Mouse (Mus musculus) 3T3-L1 (cell line): ENCODE results near the gene Zfp444.

Source experiments
- DNase-seq: peaks from one replicate; pipeline ENCODE4 v3.0.0-alpha.2; 2015; ENCODE audit warnings: low read depth, low spot score

Zfp444 gene

GRCm38 (mm10) chr7:6172006-6172649 is at the start of gene Zfp444:
Gene Zfp444, plus strand, starts transcription at chr7:6172226.
- DNase-seq = peak; percentile 99

DNA sequence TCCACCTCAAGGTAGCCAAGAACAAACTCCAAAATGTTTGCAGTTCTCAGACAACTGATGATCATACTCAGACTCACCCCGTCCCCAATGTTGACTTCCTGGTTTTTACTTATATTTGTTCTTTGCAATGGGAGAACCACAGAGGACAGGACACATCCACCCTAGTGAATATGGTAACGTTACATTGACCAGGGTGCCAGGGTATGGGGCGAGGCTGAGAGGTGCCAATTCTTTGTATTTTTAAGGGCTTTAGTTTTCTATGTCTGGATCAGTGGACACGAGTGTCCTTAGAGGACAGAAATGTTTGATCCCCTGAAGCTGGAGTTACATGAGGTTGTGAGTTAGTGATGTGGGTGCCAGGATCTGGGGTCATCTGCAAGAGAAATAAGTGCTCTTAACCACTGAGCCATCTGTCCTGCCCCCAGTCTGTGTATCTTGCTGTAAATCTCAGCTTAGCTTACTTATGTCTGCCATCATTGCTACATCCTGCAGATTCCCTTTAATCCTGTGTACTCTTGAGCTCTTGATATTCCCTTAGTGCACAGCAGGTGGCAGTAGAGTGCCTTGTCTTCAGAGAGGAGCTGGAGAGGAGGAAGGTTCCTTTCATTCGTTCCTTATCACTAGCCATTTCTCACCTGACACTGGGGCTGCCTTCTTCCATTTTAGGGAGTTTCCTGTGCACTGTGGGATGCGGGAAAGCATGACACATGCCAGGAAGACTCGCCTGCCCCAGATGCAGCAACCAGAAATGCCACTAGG is 45.2 kb upstream of the Zfp444 start:
- DNase-seq = peak; percentile 90

DNA sequence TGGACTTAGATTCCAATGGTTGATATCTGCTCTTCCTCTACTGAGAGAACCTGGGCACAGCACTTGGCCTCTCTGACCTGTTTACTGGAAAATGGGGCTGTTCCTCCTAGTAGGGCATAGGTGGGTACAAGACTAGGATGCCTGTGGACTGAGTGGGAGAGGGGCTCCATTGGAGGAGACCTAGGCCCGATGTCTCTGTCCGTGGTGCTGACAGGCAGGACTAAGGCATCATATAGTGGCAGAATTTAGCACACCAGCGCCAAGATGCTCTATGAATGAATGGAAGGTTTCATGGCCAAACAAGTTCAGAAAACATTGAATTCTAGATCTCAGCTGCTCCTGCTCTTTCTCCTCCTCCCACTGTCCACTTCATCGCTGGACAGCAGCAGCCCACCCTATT is 41.7 kb upstream of the Zfp444 start:
- DNase-seq = no peak

DNA sequence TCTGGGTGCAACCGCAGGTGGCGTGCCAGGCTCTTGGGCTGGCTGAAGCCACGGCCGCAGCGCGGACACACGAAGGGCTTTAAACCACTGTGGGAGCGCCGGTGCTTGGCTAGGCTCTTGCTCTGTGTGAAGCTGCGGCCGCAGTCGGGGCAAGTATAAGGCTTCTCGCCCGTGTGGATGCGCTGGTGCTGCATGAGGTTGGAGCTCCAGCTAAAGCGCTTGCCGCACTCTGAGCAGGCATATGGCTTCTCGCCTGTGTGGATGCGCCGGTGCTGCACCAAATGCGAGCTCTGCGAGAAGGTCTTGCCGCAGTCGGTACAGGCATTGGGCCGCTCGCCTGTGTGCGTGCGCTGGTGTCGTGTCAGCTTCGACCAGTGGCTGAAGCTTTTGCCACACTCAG is 39.4 kb upstream of the Zfp444 start:
- DNase-seq = no peak

- DNase-seq = no peak
Measured at GRCm38 (mm10) chr7:6136497-6136896, 35.5 kb upstream of the Zfp444 start.

DNA sequence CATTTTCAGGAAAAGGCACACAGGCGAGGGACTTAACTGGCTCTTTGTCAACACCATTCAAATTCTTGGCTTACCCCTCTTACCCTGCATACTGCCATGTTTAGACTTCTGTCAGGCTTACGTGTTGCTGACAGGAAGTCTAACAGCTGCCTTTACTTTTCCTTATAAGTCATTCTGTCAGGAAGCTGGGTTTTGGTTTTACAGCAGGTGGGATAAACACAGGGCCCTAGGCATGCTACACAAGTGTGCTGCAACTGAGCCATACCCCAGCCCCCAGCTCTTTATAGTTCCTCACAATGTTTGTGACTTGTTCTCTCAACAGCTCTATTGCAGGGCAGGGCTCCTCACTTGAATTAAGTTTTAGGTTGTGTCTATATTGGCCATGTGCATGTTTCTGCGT is 32.7 kb upstream of the Zfp444 start:
- DNase-seq = no peak

DNA sequence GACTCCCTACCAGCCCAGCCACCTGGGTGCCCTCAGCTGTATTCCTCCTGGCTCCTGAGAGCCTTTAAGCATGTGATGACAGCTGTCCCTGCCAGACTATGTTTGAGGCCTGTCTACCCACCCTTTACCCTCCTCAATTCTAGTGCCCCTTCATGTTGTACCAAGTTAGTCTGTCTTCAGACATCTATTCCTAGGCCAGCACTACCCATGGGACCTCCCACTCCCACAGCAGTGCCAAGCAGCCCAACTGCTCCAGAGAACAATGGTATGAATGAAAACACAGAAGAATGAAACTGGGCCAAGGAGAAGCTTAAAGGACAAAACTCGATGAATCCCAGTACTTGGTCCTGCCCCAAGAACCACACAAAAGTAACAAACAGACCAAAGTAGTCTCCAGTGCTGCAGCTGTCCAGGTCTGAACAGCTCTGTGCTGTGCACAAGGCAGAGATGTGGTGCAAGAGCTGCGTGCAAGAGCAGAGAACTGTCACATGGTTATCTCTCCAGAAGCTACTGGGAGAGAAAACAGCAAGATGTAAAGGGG is 28.0 kb upstream of the Zfp444 start:
- no peak for DNase-seq

GRCm38 (mm10) chr7:6145423-6146188 is 26.4 kb upstream of the Zfp444 start:
- DNase-seq = no peak

GRCm38 (mm10) chr7:6146194-6146981 is 25.6 kb upstream of the Zfp444 start:
- DNase-seq = peak; percentile 64

DNA sequence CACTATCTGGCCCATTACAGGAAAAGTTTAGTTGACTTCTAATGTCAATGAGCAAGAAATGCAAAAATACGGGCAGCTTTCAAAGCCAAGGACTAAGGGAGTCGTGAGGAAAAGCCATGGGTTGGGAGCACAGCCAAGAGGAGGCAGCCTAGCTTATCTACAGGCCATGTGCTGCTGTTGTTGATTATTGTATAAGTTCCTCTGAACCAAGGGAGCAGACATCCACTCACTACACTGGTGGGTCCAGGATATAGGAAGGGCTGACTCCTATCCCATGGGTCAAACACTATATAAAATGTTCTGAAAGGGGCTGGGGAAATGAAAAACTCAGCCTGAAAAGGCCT is 25.1 kb upstream of the Zfp444 start:
- DNase-seq = no peak

DNA sequence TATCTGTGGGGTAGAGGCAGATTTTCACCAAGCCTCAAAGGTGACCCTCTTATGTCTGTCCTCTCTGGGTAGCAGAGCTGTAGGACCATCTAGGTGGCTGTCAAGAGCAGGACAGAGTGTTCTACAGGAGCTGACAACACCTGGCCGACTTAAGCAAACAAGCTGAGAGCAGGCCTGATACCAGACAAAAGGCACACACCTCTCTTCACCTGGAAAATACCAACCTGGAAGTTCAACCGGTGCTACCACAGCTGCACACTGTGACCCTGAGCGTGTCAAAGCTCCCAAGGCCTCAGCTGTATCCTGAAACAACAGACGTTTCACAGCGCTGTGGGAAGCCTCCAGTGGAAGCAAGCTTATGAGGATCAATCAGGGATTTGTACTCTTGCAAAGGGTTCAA is 24.3 kb upstream of the Zfp444 start:
- DNase-seq = no peak

DNA sequence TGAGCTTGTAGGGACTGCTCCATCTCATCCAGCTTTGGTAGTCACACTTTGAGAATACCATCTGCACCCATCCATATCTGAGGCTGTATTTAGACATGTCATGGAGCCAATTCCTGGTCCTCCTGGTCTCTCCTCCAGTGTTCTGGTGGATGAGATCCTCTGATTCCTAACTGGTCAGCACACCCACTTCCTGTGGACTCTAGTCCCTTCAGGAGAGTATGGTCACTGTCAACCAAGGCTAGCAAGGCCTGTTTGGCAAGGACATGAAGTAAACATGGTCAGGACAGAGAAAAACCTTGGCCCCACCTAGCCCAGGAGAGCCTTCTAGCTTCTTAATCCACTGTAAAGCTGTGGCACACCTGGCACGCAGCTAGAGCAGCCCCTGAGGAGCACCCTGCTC is 20.8 kb upstream of the Zfp444 start:
- DNase-seq = no peak

- DNase-seq = no peak
Measured at GRCm38 (mm10) chr7:6152036-6152435, 20.0 kb upstream of the Zfp444 start.

- DNase-seq = peak; percentile 28
Measured at GRCm38 (mm10) chr7:6153131-6153530, 18.9 kb upstream of the Zfp444 start.

DNA sequence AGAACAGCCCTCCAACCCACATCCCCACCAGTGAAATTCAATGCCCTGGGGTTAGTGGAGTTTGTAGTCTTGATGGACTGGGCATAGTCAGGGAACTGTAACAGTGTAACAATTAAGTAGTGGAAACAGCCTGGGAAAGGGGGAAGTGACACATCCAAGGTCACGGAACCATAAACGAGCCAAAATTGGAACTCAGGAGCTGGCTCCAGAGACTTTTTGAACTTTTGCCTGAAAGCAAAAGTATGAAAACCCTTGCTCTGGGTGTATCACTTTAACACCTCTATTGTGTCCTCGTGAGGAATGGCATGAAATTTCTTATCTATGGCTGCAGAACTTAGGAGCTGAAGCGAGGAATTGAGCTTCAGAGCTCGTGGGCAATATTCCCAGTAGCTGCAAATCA is 17.9 kb upstream of the Zfp444 start:
- DNase-seq = no peak

DNA sequence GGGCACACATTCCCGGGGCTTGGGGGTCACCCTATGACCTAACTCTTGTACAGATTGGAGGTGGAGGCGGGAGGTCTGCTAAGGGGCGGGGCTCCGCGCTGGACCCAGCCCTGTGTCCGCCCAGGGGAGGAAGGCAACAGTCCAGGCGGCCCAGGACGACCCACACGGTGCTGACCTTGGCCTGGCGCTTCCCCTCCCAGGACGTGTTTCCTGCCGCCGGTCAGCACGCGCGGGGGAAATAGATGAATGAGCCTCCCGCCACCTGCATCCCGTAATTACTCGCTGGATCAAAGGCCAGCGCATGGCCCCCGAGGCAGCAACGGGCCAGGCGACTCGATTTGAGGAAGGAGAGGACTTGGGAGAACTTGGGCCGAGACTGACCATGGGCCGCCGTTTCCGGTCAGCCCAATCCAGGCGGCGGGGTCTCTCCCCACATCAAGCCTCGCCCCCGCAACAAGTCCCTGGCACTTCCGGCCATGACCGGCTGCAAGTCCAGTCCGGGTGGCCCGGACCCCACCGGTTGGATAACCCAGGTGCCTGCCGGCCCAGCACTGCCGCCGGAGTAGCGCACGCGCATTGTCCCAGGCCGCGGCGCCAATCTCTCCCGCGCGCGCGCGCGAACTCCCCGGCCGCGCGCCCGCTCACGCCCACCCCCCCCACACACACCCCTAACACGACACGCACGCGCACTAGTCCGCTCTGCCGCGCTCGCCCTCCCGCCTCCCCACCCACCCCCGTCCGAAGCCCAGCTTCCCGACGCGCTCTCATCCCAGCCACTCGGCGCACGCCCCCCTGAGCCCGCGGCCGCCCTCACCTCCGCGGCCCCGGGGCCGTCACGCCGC is 16.8 kb upstream of the Zfp444 start:
- peak; percentile 70 for DNase-seq

- DNase-seq = peak; percentile 87
Measured at GRCm38 (mm10) chr7:6155901-6156411, 16.1 kb upstream of the Zfp444 start, which contains the start of gene Zfp787. Gene Zfp787, minus strand, starts transcription at chr7:6155997.

GRCm38 (mm10) chr7:6156901-6157472 is 15.0 kb upstream of the Zfp444 start:
- no peak for DNase-seq

- DNase-seq = no peak
Measured at GRCm38 (mm10) chr7:6157479-6157878, 14.5 kb upstream of the Zfp444 start.

GRCm38 (mm10) chr7:6159604-6160003 is 12.4 kb upstream of the Zfp444 start:
- no peak for DNase-seq
